Mouse (Mus musculus) liver, embryonic 14.5 days (tissue): Measurements from ENCODE around the gene 4933424G06Rik. TPM values are rescaled to one million over a fixed set of nuclear protein-coding genes. Genes with fewer than 3 reads are reported as not detected.

Experiments used
- ATAC-seq: fragments of 200-750 bp; cut with Nextera tagmentation; 2 replicates; pipeline ENCODE4 v1.8.0; 2017; ENCODE audit warnings: moderate number of reproducible peaks, mild to moderate bottlenecking, moderate library complexity; ENCODE audit not compliant: insufficient read depth
- DNase-seq, 3 experiments: peaks; one replicate each; pipeline ENCODE4 v3.0.0-alpha.2; 2012 to 2013; ENCODE audit warnings: low read depth in 3 of 3, low spot score in 3 of 3
- H3K27ac ChIP-seq: fragments of 300-500 bp; sonication (generic); 2 replicates; pipeline ENCODE4 v1.5.1; 2014; ENCODE audit warnings: moderate library complexity, mild to moderate bottlenecking, control low read depth, inconsistent platforms
- H3K27me3 ChIP-seq: fragments of 300-500 bp; sonication (generic); 2 replicates; pipeline ENCODE4 v1.6.1; 2014; ENCODE audit warnings: mild to moderate bottlenecking, low read length, moderate library complexity; ENCODE audit not compliant: control insufficient read depth, insufficient read depth
- H3K36me3 ChIP-seq: fragments of 300-500 bp; sonication (generic); replicated peaks from 2 replicates; pipeline ENCODE4 v1.6.1; 2014; ENCODE audit warnings: low read depth; ENCODE audit not compliant: control insufficient read depth, insufficient read depth
- H3K4me1 ChIP-seq, 2 experiments: fragments of 200-500 bp in 1 of 2; fragments of 300-500 bp in 1 of 2; sonication (generic) in 1 of 2; replicated peaks; 2 replicates each; pipeline ENCODE4 v1.6.1; 2012 to 2014; ENCODE audit warnings: antibody characterized with exemption in 1 of 2, inconsistent platforms in 1 of 2, low read length in 1 of 2; ENCODE audit not compliant: control insufficient read depth in 2 of 2, insufficient read depth in 2 of 2
- H3K4me2 ChIP-seq: fragments of 300-500 bp; sonication (generic); 2 replicates; pipeline ENCODE4 v1.6.1; 2014; ENCODE audit warnings: low read depth, mild to moderate bottlenecking, control low read depth, moderate library complexity
- H3K4me3 ChIP-seq, 2 experiments: fragments of 200-500 bp in 1 of 2; fragments of 300-500 bp in 1 of 2; sonication (generic) in 1 of 2; 2 replicates each; pipeline ENCODE4 v1.5.1; 2012 to 2014; ENCODE audit warnings: low read depth in 2 of 2, low read length in 2 of 2, mild to moderate bottlenecking in 2 of 2, control low read depth in 1 of 2, inconsistent platforms in 1 of 2, moderate library complexity in 1 of 2; ENCODE audit not compliant: insufficient read depth in 1 of 2
- H3K9ac ChIP-seq: fragments of 300-500 bp; sonication (generic); replicated peaks from 2 replicates; pipeline ENCODE4 v1.6.1; 2014; ENCODE audit warnings: mild to moderate bottlenecking, control low read depth, moderate library complexity
- H3K9me3 ChIP-seq: fragments of 300-500 bp; sonication (generic); 2 replicates; pipeline ENCODE4 v1.6.1; 2016; ENCODE audit warnings: low read length, mixed read lengths; ENCODE audit not compliant: control insufficient read depth
- CTCF ChIP-seq: IDR thresholded peaks from 2 replicates; pipeline ENCODE4 v1.5.1; 2016; ENCODE audit warnings: antibody characterized with exemption, low read depth, control low read depth
- EP300 ChIP-seq: IDR thresholded peaks from 2 replicates; pipeline ENCODE4 v1.6.1; 2016; ENCODE audit warnings: antibody characterized with exemption, low read depth
- WGBS: fragments of 180-500 bp; shearing (Covaris S2); extraction: QIAGEN DNeasy Blood & Tissue Kit; methylation state at CpG from one replicate; pipeline ENCODE4 v1.1.7; 2014; ENCODE audit not compliant: insufficient replicate concordance; 5-methylcytosine and 5-hydroxymethylcytosine counted together
- polyA plus RNA-seq, 2 experiments: library from polyadenylated mRNA; depleted of rRNA in 1 of 2; stranded (reverse) in 1 of 2; unstranded in 1 of 2; fragments of >200 nt; fragmentation: Nextera tagmentation in 1 of 2; extraction: Ambion mirVana in 1 of 2; gene quantifications; 2 replicates each; pipeline versions ENCODE4 v1.2.1 to v1.2.3; 2012 to 2014

4933424G06Rik gene
- polyA plus RNA-seq, 2 experiments, result not detected

DNA sequence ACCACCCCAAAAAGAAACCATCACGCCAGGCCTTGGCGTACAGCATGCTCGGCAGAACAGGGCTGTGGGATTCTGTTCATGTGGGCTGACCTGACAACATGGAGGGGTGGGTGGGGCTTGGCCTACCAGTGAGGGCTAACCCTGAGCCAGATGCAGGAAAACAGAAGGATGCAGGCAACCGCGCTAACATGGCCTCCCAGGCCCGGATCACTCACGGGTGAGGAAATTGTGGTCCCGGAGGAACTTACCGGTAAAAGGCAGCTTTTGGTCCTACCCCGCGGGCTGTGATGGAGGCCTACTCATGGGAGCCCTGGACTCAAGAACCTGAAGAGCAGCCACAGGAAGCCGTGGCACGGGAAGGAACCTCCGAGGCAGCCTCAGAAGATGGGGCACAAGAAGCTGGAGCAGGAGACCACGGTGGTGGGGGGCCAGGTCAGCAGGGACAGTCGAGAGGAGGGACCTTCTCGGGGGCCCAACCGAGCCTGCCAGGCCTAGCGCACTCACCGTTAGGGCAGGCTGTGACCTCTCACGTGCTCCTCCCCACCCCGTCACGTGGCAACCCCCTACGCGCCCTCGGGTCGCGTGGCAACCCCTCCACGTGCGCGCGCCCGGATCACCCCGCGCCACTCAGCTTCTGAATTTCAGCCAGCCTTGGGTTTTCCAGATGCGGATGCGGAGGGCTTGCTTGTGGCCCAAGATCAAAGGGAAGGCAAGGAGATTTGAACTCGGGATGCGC lies 27.2 kb upstream of the 4933424G06Rik start, which contains the start of gene Fam178b:
Gene Fam178b, minus strand, starts transcription at position 564 of the 736 bp plus-strand sequence.
- 81% methylated on average over 39 of the region's 39 CpGs for WGBS
- H3K27me3 ChIP-seq, result no peaks in the 10 kb centered on the region
- H3K4me2 ChIP-seq, result no peak within 1 kb of the TSS
- H3K4me3 ChIP-seq, result no peak within 1 kb of the TSS
- H3K9ac ChIP-seq, result no peak within 1 kb of the TSS
- H3K4me1 ChIP-seq, result no peaks in the 10 kb centered on the region
- no peaks in the 10 kb centered on the region for H3K9me3 ChIP-seq
- no peaks in the 10 kb centered on the region for H3K36me3 ChIP-seq
- ATAC-seq, result no peak
- no peak within 1 kb of the TSS for H3K27ac ChIP-seq
- TF ChIP-seq EP300 (no peak), CTCF (no peak)
- DNase-seq, result no peak

DNA sequence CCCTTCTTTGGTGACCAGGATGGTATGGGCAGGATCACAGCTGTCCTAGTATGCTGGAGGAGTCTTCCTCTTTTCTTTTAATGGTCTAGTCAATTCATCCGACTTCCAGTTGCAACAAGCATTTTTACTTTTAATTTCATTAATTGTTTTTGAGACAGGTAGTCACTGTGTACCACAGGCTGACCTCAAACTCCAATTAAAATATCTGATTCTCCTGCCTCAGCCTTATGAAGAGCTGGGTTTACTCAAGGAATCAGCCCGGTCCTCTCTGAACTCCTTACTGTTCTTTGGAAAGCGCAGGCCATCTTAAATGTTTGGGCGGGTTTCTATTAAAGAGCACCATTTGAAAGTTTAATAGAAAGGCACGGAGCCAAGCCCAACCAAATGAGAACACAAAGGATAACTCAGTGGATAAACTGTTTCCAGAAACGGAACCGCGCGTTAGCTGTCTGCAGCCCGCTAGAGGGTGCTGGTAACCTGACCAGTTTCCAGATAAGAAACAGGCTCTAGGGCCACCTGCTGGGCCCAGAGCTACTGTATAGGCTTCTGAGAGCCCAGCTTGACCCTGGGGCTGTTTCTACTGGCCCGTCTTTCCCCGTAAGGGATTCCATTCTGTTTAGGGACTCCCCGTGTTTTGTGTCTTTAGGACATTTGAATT lies 26.0 kb upstream of the 4933424G06Rik start:
- Histone ChIP-seq H3K27me3 (no peaks in the 10 kb centered on the region), H3K36me3 (no peaks in the 10 kb centered on the region), H3K4me3 (no peak overlapping the region), H3K27ac (no peak overlapping the region), H3K9ac (no peak overlapping the region), H3K4me2 (no peak overlapping the region), H3K4me1 (no peaks in the 10 kb centered on the region), H3K9me3 (no peaks in the 10 kb centered on the region)
- peak; percentile 44 to 55 (median 49) for DNase-seq
- TF ChIP-seq EP300 (no peak), CTCF (peak; percentile 90)
- peak; percentile 66; the same call in 1 of the 2 replicates for ATAC-seq
- WGBS, result 10% methylated on average over 13 of the region's 13 CpGs

DNA sequence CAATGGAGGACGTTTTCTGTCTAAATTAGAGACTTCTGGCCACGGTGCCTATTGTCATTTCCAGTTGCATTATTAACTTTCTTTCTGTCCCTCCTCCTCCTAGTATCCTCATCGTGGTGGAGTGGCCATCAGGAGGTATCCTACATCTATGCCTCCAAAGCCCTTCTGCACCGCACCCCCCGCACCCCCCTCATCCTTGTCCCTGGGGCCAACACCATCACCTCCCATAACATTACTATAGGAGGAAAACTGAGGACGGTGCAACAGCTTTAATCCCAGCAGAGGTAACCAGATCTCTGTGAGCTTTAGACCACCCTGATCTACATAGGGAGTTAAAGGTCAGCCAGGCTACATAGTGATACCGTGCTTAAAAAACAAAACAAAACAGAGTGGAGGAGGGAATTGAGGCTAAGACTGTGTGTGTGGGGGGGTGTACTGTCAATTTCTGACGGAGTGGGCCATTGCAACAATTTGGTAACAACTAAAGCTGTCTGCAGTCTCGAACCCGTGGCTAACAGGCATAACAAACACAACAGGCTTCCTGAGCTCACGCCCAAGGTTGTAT lies 19.2 kb upstream of the 4933424G06Rik start:
- Histone ChIP-seq H3K27ac (peak overlapping the region; percentile 34), H3K36me3 (peaks cover 14% of the 10 kb centered on the region), H3K9me3 (no peaks in the 10 kb centered on the region), H3K4me2 (peak overlapping the region; percentile 84), H3K27me3 (no peaks in the 10 kb centered on the region), H3K4me1 (peaks cover 6 to 10% of the 10 kb centered on the region in 2 experiments; a peak in 3 of 4 replicates), H3K4me3 (peak overlapping the region; percentile 69 to 95), H3K9ac (peak overlapping the region; percentile 64)
- DNase-seq, result no peak
- TF ChIP-seq CTCF, result no peak
- 53% methylated on average over 11 of the region's 11 CpGs for WGBS
- peak; percentile 4; the same call in 1 of the 2 replicates for ATAC-seq

DNA sequence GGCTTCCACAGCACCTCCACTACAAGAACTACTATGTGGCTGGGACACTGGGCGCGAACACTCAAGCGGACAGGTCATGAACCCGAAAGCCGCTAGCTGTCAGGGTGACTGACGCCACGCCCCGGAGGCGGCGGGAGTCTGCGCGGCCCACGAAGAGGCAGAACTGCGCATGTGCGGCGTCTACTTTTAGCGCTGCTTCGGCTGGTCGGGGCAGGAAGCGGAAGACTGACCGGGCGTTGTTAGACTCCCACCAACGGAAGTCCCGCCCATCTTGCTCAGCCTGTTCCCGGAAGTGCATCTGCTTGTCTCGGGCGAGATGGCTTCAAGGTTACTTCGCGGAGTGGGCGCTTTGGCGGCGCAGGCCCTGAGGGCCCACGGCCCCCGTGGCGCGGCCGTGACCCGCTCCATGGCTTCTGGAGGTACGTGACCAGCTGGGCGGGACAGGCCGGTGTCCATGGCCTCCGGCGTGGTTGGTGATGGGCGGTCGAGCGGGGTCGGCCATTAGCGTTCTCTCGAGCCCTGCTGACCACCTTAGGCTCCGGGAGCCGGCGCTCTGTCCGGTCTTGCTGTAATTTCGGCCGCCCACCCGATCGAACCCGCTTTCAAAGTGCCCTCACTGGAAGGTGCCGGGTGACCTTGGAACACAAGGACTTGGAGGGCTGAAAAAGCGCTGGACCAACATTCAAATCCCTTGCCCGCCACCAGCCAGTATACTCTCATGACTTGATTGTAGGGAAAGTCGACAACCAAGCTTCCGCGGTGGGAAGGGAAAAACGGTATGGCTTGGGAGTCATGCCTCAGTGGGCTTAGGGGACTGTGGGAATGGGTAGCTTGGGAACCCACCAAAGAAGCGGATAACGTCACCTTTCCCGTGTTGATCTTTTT lies 18.4 kb upstream of the 4933424G06Rik start, which contains the start of gene Cox5b:
Gene Cox5b, plus strand, starts transcription at position 179 of the 885 bp plus-strand sequence.
- peak within 1 kb of the TSS; percentile 91 for H3K9ac ChIP-seq
- H3K4me3 ChIP-seq, result peak within 1 kb of the TSS; percentile 94 to 95
- no peaks in the 10 kb centered on the region for H3K9me3 ChIP-seq
- H3K27me3 ChIP-seq, result no peaks in the 10 kb centered on the region
- ATAC-seq (peak; percentile 96), DNase-seq (peak; percentile 97 to 98 (median 98))
- peaks cover 14% of the 10 kb centered on the region for H3K36me3 ChIP-seq
- peak within 1 kb of the TSS; percentile 84 for H3K4me2 ChIP-seq
- WGBS, result under 1% methylated on average over 68 of the region's 68 CpGs
- TF ChIP-seq CTCF, result 0 out of 2 replicates have a peak, but pooled peaks have one; percentile 7
- no peak for TF ChIP-seq EP300
- peaks cover 6 to 10% of the 10 kb centered on the region in 2 experiments; a peak in 3 of 4 replicates for H3K4me1 ChIP-seq
- H3K27ac ChIP-seq, result peak within 1 kb of the TSS; percentile 44
